Mouse (Mus musculus): ENCODE measurements around the gene Rbmx. TPM values are rescaled to one million over a fixed set of nuclear protein-coding genes. Genes with fewer than 3 reads are reported as not detected.

Gene Rbmx
- total and polyA plus RNA-seq, 2 experiments from 2014 or later: 154 to 204 TPM

DNA sequence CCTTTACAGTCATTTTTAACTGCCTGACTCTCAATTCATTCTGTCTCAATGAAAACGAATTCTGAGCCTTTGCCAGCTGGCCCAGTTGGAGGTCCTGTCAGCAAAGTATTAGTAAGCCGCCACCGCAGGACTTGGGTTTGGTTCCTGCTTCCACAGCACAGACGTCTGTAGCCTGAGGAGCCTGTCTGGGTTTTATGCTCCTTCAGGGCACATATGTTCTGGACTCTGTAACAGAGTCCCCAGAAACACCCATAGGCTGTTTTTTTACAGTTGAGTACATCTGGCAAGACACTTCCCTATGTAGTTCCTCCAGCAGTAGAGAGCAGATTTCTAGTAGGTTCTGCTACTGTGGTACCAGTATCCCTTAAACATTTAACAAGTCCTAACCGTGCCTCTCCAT, 11.9 kb downstream of the Rbmx start:
- no peak for DNase-seq

DNA sequence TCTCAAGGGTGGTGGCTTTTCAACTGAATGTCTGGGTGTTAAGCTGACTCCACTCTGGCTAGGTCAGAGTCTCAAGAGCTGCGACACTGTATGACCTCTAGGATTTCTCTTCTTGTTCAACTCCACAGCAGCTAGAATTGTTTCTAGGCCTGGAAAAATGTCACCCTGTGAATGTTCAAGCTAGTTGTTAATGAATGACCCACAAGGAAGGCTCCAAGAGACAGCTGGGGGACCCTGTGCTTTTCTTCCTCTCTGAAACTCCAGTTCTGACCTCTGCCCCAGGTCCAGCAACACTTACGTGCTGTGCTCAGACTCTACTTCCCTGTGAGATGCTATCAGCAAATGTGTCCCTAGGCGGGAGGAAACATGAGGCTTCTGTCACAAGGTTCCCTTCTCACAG, 14.3 kb downstream of the Rbmx start:
- Histone ChIP-seq H3K4me3 (ENCODE audit: low read depth, low read length) (no peak overlapping the region), H3K9me3 (ENCODE audit: low read length) (no peaks in the 10 kb centered on the region), H3K4me2 (ENCODE audit: low read depth) (no peak overlapping the region), H3K27ac (ENCODE audit: low read depth, low read length) (no peak overlapping the region), H3K27me3 (ENCODE audit: insufficient read depth, low read length) (no peaks in the 10 kb centered on the region), H3K36me3 (ENCODE audit: insufficient read depth) (peaks cover 12% of the 10 kb centered on the region; the same call in 1 of the 2 replicates), H3K4me1 (ENCODE audit: insufficient read depth) (no peaks in the 10 kb centered on the region), H3K9ac (no peak overlapping the region)
- DNase-seq: no peak
- no peak for ATAC-seq
- no peak for TF ChIP-seq CTCF (IDR thresholded peaks at IDR 0.05; ENCODE audit: low read depth)
- WGBS: 86% methylated on average over 3 of the region's 3 CpGs

More for the DNA sequence above, 11.9 kb downstream of the Rbmx start:
- Histone ChIP-seq H3K36me3 (ENCODE audit: insufficient read depth) (peaks cover 20% of the 10 kb centered on the region; the same call in 1 of the 2 replicates), H3K9me3 (ENCODE audit: low read length) (no peaks in the 10 kb centered on the region), H3K9ac (no peak overlapping the region), H3K27me3 (ENCODE audit: insufficient read depth, low read length) (no peaks in the 10 kb centered on the region), H3K4me3 (ENCODE audit: low read depth, low read length) (no peak overlapping the region), H3K4me2 (ENCODE audit: low read depth) (no peak overlapping the region), H3K27ac (ENCODE audit: low read depth, low read length) (no peak overlapping the region), H3K4me1 (ENCODE audit: insufficient read depth) (no peaks in the 10 kb centered on the region)
- no peak for TF ChIP-seq CTCF (IDR thresholded peaks at IDR 0.05; ENCODE audit: low read depth)
- ATAC-seq: 0 out of 2 replicates have a peak, but pooled peaks have one; percentile 15
- 52% methylated on average over 5 of the region's 5 CpGs for WGBS

DNA sequence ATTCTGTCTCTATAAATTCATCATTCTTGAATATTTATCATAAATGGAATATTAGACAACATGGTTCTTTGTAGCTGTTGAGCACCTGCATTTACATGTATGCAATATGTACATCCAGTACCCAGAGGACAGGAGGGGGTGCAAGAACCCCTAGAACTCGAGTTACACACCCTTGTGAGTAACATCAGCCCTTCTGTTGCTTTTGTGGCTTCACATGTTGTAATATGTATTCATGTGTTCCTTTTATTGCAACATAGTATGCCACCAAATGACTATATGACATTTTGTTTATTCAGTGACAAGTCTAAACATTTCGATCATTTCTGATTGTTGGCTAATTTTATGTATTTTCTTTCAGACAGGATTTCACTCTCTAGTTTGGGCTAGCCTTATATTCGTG, 15.7 kb downstream of the Rbmx start:
- Histone ChIP-seq H3K4me1 (ENCODE audit: insufficient read depth) (no peaks in the 10 kb centered on the region), H3K4me2 (ENCODE audit: low read depth) (no peak overlapping the region), H3K4me3 (ENCODE audit: low read depth, low read length) (no peak overlapping the region), H3K27me3 (ENCODE audit: insufficient read depth, low read length) (no peaks in the 10 kb centered on the region), H3K36me3 (ENCODE audit: insufficient read depth) (peaks cover 8% of the 10 kb centered on the region; the same call in 1 of the 2 replicates), H3K27ac (ENCODE audit: low read depth, low read length) (no peak overlapping the region), H3K9ac (no peak overlapping the region), H3K9me3 (ENCODE audit: low read length) (no peaks in the 10 kb centered on the region)
- DNase-seq (no peak), ATAC-seq (no peak)
- 75% methylated on average over 3 of the region's 3 CpGs for WGBS
- TF ChIP-seq CTCF (IDR thresholded peaks at IDR 0.05; ENCODE audit: low read depth): no peak

DNA sequence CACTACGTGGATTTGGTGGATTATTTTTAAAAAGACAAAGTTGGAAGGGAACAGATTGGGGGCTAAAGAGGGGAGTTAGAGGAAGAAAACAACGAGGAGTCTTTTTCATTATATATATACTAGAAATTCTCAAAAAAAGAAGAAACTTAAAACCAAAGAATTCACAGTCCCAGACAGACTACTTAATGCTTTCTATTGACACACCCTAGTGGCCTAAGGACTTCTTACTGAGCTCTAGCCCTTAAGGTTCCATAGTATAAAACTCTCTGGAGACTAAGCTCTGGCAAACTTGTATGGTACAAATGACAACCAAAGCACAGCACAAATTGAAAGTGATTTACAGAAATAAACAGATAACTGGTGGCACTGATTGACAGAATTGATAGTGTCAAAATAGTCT, 18.8 kb downstream of the Rbmx start:
- no peaks in the 10 kb centered on the region for H3K4me1 ChIP-seq (ENCODE audit: insufficient read depth)
- H3K27ac ChIP-seq (ENCODE audit: low read depth, low read length): no peak overlapping the region
- TF ChIP-seq CTCF (IDR thresholded peaks at IDR 0.05; ENCODE audit: low read depth): no peak
- 76% methylated on average over 2 of the region's 2 CpGs for WGBS
- no peak overlapping the region for H3K4me2 ChIP-seq (ENCODE audit: low read depth)
- ATAC-seq: no peak
- DNase-seq: no peak
- no peak overlapping the region for H3K4me3 ChIP-seq (ENCODE audit: low read depth, low read length)
- no peak overlapping the region for H3K9ac ChIP-seq
- 0 out of 2 replicates have a peak, but pooled peaks cover 5% of the 10 kb centered on the region for H3K36me3 ChIP-seq (ENCODE audit: insufficient read depth)
- no peaks in the 10 kb centered on the region for H3K9me3 ChIP-seq (ENCODE audit: low read length)
- H3K27me3 ChIP-seq (ENCODE audit: insufficient read depth, low read length): no peaks in the 10 kb centered on the region

DNA sequence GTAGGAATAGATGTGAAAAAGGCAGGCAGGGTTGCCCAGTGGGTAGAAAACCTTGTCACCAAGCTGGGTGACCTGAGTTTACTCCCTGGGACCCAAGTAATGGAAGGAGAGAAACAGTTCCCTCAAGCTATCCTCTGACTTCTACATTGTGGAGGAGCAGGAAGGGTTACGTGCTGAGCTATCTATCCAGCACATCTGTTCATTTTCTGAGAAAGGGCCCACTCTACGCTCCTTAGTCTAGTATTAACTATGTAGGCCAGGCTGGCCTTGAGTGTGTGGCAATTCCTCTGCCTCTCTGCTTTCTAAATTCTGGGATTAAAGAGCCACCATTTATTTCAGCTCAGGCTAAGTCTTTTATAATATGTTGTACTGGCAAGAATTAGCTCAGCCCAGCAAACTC, 19.3 kb downstream of the Rbmx start:
- H3K4me1 ChIP-seq (ENCODE audit: insufficient read depth): no peaks in the 10 kb centered on the region
- no peak overlapping the region for H3K4me2 ChIP-seq (ENCODE audit: low read depth)
- no peak overlapping the region for H3K9ac ChIP-seq
- H3K9me3 ChIP-seq (ENCODE audit: low read length): no peaks in the 10 kb centered on the region
- no peak for TF ChIP-seq CTCF (IDR thresholded peaks at IDR 0.05; ENCODE audit: low read depth)
- H3K4me3 ChIP-seq (ENCODE audit: low read depth, low read length): no peak overlapping the region
- H3K27me3 ChIP-seq (ENCODE audit: insufficient read depth, low read length): no peaks in the 10 kb centered on the region
- H3K36me3 ChIP-seq (ENCODE audit: insufficient read depth): 0 out of 2 replicates have a peak, but pooled peaks cover 2% of the 10 kb centered on the region
- 91% methylated on average over 2 of the region's 2 CpGs for WGBS
- H3K27ac ChIP-seq (ENCODE audit: low read depth, low read length): no peak overlapping the region
- DNase-seq (no peak), ATAC-seq (no peak)

DNA sequence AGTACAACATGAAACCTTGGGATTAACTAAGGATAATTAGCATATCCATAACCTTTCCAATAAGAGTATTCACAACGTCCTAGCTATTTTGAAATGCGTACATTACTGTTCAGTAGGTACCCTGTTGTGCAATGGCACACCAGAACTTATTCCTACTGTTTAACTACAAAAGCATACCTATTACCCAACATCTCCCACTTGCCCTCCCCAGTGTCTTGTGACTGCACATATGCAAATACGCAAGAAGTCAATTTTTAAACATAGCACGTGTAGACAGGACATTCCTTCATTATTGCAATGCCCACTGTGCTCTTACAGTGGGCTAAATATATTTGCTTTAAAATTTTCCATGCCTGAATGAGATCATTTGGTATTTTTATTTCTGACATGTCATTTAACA, 19.9 kb downstream of the Rbmx start:
- no peaks in the 10 kb centered on the region for H3K27me3 ChIP-seq (ENCODE audit: insufficient read depth, low read length)
- H3K4me1 ChIP-seq (ENCODE audit: insufficient read depth): no peaks in the 10 kb centered on the region
- no peaks in the 10 kb centered on the region for H3K9me3 ChIP-seq (ENCODE audit: low read length)
- no peak overlapping the region for H3K27ac ChIP-seq (ENCODE audit: low read depth, low read length)
- no peak overlapping the region for H3K9ac ChIP-seq
- no peak overlapping the region for H3K4me2 ChIP-seq (ENCODE audit: low read depth)
- no peak overlapping the region for H3K4me3 ChIP-seq (ENCODE audit: low read depth, low read length)
- TF ChIP-seq CTCF (IDR thresholded peaks at IDR 0.05; ENCODE audit: low read depth): no peak
- no peak for DNase-seq
- 85% methylated on average over 4 of the region's 4 CpGs for WGBS
- ATAC-seq: no peak
- H3K36me3 ChIP-seq (ENCODE audit: insufficient read depth): no peaks in the 10 kb centered on the region

DNA sequence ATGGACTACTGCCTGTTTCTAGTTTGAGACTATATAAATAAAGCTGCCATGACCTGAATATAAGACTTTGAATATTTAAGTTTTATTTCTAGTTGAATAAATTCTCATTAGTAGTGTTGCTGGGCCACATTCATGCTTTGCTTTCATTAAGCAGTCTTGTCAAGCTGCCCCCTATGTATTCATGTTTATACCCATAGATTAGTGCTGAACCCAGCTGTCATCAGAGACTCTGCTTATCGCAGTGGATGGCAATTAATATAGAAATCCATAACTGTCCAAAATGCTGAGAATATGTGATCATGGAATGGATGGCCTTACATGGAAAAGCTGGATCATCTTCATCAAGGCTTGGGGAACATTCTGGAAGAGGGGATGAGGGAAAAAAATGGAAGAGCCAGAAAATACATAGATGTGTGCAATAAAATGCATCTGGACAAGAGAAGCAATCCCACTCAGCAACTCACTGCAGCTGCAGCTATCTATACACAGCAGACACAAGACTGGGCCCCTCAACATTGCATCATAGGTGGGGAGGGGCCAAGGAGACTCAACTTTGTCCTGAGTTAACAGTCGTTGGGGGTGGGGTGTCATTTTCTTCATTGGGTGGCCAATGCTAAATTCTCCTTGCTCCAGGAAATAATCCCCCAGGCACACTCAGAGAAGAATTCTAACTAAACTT, 27.8 kb downstream of the Rbmx start:
- Histone ChIP-seq H3K4me3 (ENCODE audit: low read depth, low read length) (no peak overlapping the region), H3K9ac (no peak overlapping the region), H3K27ac (ENCODE audit: low read depth, low read length) (no peak overlapping the region), H3K27me3 (ENCODE audit: insufficient read depth, low read length) (no peaks in the 10 kb centered on the region), H3K4me1 (ENCODE audit: insufficient read depth) (no peaks in the 10 kb centered on the region), H3K9me3 (ENCODE audit: low read length) (no peaks in the 10 kb centered on the region), H3K36me3 (ENCODE audit: insufficient read depth) (no peaks in the 10 kb centered on the region), H3K4me2 (ENCODE audit: low read depth) (no peak overlapping the region)
- ATAC-seq: no peak
- DNase-seq: no peak
- TF ChIP-seq CTCF (IDR thresholded peaks at IDR 0.05; ENCODE audit: low read depth): no peak
- 74% methylated on average over 2 of the region's 2 CpGs for WGBS
